Mouse (Mus musculus): ENCODE measurements around the gene Foxi2.

DNA sequence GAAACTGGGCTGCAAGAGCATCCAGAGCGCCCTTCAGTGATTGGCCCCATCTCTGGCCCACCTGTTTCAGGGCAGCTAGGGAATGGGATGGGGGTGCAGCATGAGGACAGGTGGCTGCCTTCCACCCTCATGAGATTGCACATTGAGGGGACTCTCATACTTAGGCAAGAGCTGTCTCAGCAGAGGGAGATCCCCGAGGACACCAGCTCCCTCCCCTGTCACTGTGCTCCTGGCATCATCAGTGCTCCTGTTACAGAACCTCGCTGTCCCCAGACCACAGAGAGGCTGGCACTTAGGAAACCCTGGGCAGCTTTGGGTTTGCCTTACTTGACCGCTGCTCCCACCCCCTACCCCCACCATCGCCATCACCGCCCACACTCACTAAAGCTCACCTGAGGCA, 2.2 kb downstream of the Foxi2 start:
- TF ChIP-seq CTCF (IDR thresholded peaks at IDR 0.05; ENCODE audit: low read depth) (no peak), EP300 (IDR thresholded peaks at IDR 0.05; ENCODE audit: low read depth) (no peak)
